Mouse (Mus musculus) heart, postnatal 0 days (tissue): Measurements from ENCODE around the gene Ciita. TPM values are rescaled to one million over a fixed set of nuclear protein-coding genes. Genes with fewer than 3 reads are reported as not detected.
A peak's percentile ranks its signal among the peaks of the same experiment; 100 is the strongest.

ENCODE experiments used
- ATAC-seq: fragments of 200-750 bp; cut with Nextera tagmentation; 2 replicates; pipeline ENCODE4 v1.8.0; 2017; ENCODE audit warnings: low read depth, moderate number of reproducible peaks, moderate library complexity; ENCODE audit not compliant: insufficient read depth
- DNase-seq: peaks from one replicate; pipeline ENCODE4 v3.0.0-alpha.2; 2016; ENCODE audit warnings: low spot score
- H3K27ac ChIP-seq: fragments of 300-500 bp; sonication (generic); 2 replicates; pipeline ENCODE4 v1.5.1; 2014; ENCODE audit warnings: low read depth, mild to moderate bottlenecking
- H3K27me3 ChIP-seq: fragments of 300-500 bp; sonication (generic); 2 replicates; pipeline ENCODE4 v1.6.1; 2014; ENCODE audit warnings: low read length, mixed read lengths; ENCODE audit not compliant: control insufficient read depth, insufficient read depth
- H3K36me3 ChIP-seq: fragments of 300-500 bp; sonication (generic); replicated peaks from 2 replicates; pipeline ENCODE4 v1.6.1; 2014; ENCODE audit warnings: low read length, mixed read lengths; ENCODE audit not compliant: control insufficient read depth, insufficient read depth
- H3K4me1 ChIP-seq: fragments of 300-500 bp; sonication (generic); 2 replicates; pipeline ENCODE4 v1.6.1; 2014; ENCODE audit warnings: antibody characterized with exemption; ENCODE audit not compliant: control insufficient read depth, insufficient read depth
- H3K4me2 ChIP-seq: fragments of 300-500 bp; sonication (generic); 2 replicates; pipeline ENCODE4 v1.6.1; 2014; ENCODE audit warnings: low read depth, mild to moderate bottlenecking, low read length, moderate library complexity
- H3K4me3 ChIP-seq: fragments of 300-500 bp; sonication (generic); 2 replicates; pipeline ENCODE4 v1.5.1; 2014; ENCODE audit warnings: low read depth, low read length
- H3K9ac ChIP-seq: fragments of 300-500 bp; sonication (generic); replicated peaks from 2 replicates; pipeline ENCODE4 v1.6.1; 2014; ENCODE audit warnings: low read depth, low read length, mixed read lengths
- H3K9me3 ChIP-seq: fragments of 300-500 bp; sonication (generic); replicated peaks from 2 replicates; pipeline ENCODE4 v1.6.1; 2016; ENCODE audit warnings: low read length; ENCODE audit not compliant: control insufficient read depth
- CTCF ChIP-seq: IDR thresholded peaks from 2 replicates; pipeline ENCODE4 v1.5.1; 2016; ENCODE audit warnings: antibody characterized with exemption, control low read depth, low read depth
- EP300 ChIP-seq: IDR thresholded peaks from 2 replicates; pipeline ENCODE4 v1.6.1; 2016; ENCODE audit warnings: antibody characterized with exemption, low read depth
- whole genome bisulfite sequencing: fragments of 180-500 bp; shearing (Covaris S2); extraction: QIAGEN DNeasy Blood & Tissue Kit; methylation state at CpG from one replicate; pipeline ENCODE4 v1.1.7; 2014; 5-methylcytosine and 5-hydroxymethylcytosine counted together
- polyA plus RNA-seq: library from polyadenylated mRNA; unstranded; fragments of >200 nt; fragmentation: Nextera tagmentation; extraction: Ambion mirVana; gene quantifications from 2 replicates; pipeline ENCODE4 v1.2.1, GENCODE M21; 2015
- total RNA-seq: library from RNA; depleted of rRNA; stranded (reverse); fragments of >200 nt; gene quantifications from 2 replicates; pipeline ENCODE4 v1.2.3, GENCODE M21; 2014; ENCODE audit warnings: low replicate concordance

Gene Ciita
- total and polyA plus RNA-seq, 2 experiments from 2014 or later = 0.08 TPM; not detected in 1

- no peak for TF ChIP-seq EP300
- no peak for TF ChIP-seq CTCF
- H3K27me3 ChIP-seq = no peaks in the 10 kb centered on the region
- no peak overlapping the region for H3K9ac ChIP-seq
- DNase-seq (no peak), ATAC-seq (no peak)
- WGBS = 85% methylated on average over 9 of the region's 9 CpGs
- no peak overlapping the region for H3K27ac ChIP-seq
- H3K4me2 ChIP-seq = no peak overlapping the region
- no peak overlapping the region for H3K4me3 ChIP-seq
- H3K9me3 ChIP-seq = no peaks in the 10 kb centered on the region
- H3K36me3 ChIP-seq = no peaks in the 10 kb centered on the region
- peaks cover 15% of the 10 kb centered on the region for H3K4me1 ChIP-seq
Observed at GRCm38 (mm10) chr16:10448931-10449330, 30.9 kb upstream of the Ciita start.

- Histone ChIP-seq H3K4me2 (0 out of 2 replicates have a peak overlapping the region, but pooled peaks have one; percentile 23), H3K27me3 (no peaks in the 10 kb centered on the region), H3K36me3 (no peaks in the 10 kb centered on the region), H3K9me3 (no peaks in the 10 kb centered on the region), H3K4me3 (no peak overlapping the region), H3K27ac (no peak overlapping the region), H3K9ac (no peak overlapping the region), H3K4me1 (peaks cover 15% of the 10 kb centered on the region)
- WGBS = 74% methylated on average over 2 of the region's 2 CpGs
- DNase-seq = no peak
- TF ChIP-seq CTCF (no peak), EP300 (no peak)
- no peak for ATAC-seq
Observed at GRCm38 (mm10) chr16:10451906-10452305, 28.0 kb upstream of the Ciita start.

GRCm38 (mm10) chr16:10452445-10452896, 27.4 kb upstream of the Ciita start:
- TF ChIP-seq CTCF = no peak
- TF ChIP-seq EP300 = no peak

GRCm38 (mm10) chr16:10453872-10454582, 25.8 kb upstream of the Ciita start:
- Histone ChIP-seq H3K27ac (no peak overlapping the region), H3K4me2 (no peak overlapping the region), H3K27me3 (no peaks in the 10 kb centered on the region), H3K4me3 (no peak overlapping the region), H3K9me3 (no peaks in the 10 kb centered on the region), H3K36me3 (no peaks in the 10 kb centered on the region), H3K4me1 (peaks cover 15% of the 10 kb centered on the region), H3K9ac (no peak overlapping the region)
- no peak for TF ChIP-seq EP300
- TF ChIP-seq CTCF = no peak
- no peak for DNase-seq
- WGBS = 82% methylated on average over 6 of the region's 6 CpGs
- ATAC-seq = no peak

More at GRCm38 (mm10) chr16:10452445-10452896, 27.4 kb upstream of the Ciita start:
- no peak overlapping the region for H3K4me3 ChIP-seq
- H3K4me2 ChIP-seq = peak overlapping the region; percentile 23; the same call in 1 of the 2 replicates
- DNase-seq = peak; percentile 63
- no peaks in the 10 kb centered on the region for H3K36me3 ChIP-seq
- ATAC-seq = peak; percentile 85
- 13% methylated on average over 8 of the region's 8 CpGs for WGBS
- no peak overlapping the region for H3K9ac ChIP-seq
- H3K4me1 ChIP-seq = peaks cover 15% of the 10 kb centered on the region
- no peaks in the 10 kb centered on the region for H3K27me3 ChIP-seq
- H3K9me3 ChIP-seq = no peaks in the 10 kb centered on the region
- 0 out of 2 replicates have a peak overlapping the region, but pooled peaks have one; percentile 20 for H3K27ac ChIP-seq

GRCm38 (mm10) chr16:10454583-10454974, 25.3 kb upstream of the Ciita start:
- Histone ChIP-seq H3K4me2 (no peak overlapping the region), H3K4me1 (peaks cover 15% of the 10 kb centered on the region), H3K27me3 (no peaks in the 10 kb centered on the region), H3K9me3 (no peaks in the 10 kb centered on the region), H3K27ac (no peak overlapping the region), H3K4me3 (no peak overlapping the region), H3K9ac (no peak overlapping the region), H3K36me3 (no peaks in the 10 kb centered on the region)
- ATAC-seq (no peak), DNase-seq (no peak)
- TF ChIP-seq EP300 = no peak
- no peak for TF ChIP-seq CTCF
- 76% methylated on average over 3 of the region's 3 CpGs for WGBS
